Mouse (Mus musculus) frontal cortex, adult 2 months (tissue): ENCODE data around the gene Nt5c. TPM values are rescaled to one million over a fixed set of nuclear protein-coding genes. Genes with fewer than 3 reads are reported as not detected.
"Not testable (repeated sequence)": the region's sequence is repeated elsewhere in the genome, so short reads cannot be mapped to it uniquely, and the experiment has no call there.

ENCODE experiments used
- DNase-seq, 2 experiments: peaks; one replicate each; pipeline ENCODE4 v3.0.0; 2022; ENCODE audit warnings: low spot score in 1 of 2; ENCODE audit errors: extremely low spot score in 1 of 2
- polyA plus RNA-seq: library from polyadenylated mRNA; depleted of rRNA; stranded (reverse); fragments of >200 nt; gene quantifications from 2 replicates; pipeline ENCODE4 v1.2.3, GENCODE M21; 2012

Gene Nt5c
- polyA plus RNA-seq, 1 experiment, result 73.9 TPM

GRCm38 (mm10) chr11:115511121-115511520, 19.5 kb upstream of the Nt5c start:
- no peak for DNase-seq

GRCm38 (mm10) chr11:115510507-115510888, 18.8 kb upstream of the Nt5c start:
- no peak for DNase-seq

GRCm38 (mm10) chr11:115509773-115510506, 18.3 kb upstream of the Nt5c start:
- peak in 1 of 2 experiments; percentile 50 for DNase-seq

- DNase-seq, result no peak
Measured at GRCm38 (mm10) chr11:115508061-115508460, 16.4 kb upstream of the Nt5c start.

- no peak for DNase-seq
Measured at GRCm38 (mm10) chr11:115506586-115506985, 14.9 kb upstream of the Nt5c start.

GRCm38 (mm10) chr11:115502636-115503035, 11.0 kb upstream of the Nt5c start:
- no peak for DNase-seq

- DNase-seq, result not testable (repeated sequence)
Measured at GRCm38 (mm10) chr11:115496559-115496958, 4.9 kb upstream of the Nt5c start.

- DNase-seq, result no peak
Measured at GRCm38 (mm10) chr11:115492387-115492786, 725 bp upstream of the Nt5c start.

- DNase-seq, result no peak
Measured at GRCm38 (mm10) chr11:115490441-115491355, 964 bp downstream of the Nt5c start.

- no peak for DNase-seq
Measured at GRCm38 (mm10) chr11:115488551-115489104, 3.0 kb downstream of the Nt5c start.

- no peak for DNase-seq
Measured at GRCm38 (mm10) chr11:115485155-115485554, 6.5 kb downstream of the Nt5c start.

- peak in 1 of 2 experiments; percentile 91 for DNase-seq
Measured at GRCm38 (mm10) chr11:115483726-115484125, 7.9 kb downstream of the Nt5c start.

GRCm38 (mm10) chr11:115483278-115483677, 8.4 kb downstream of the Nt5c start:
- no peak for DNase-seq

- DNase-seq, result peak; percentile 79 to 84
Measured at GRCm38 (mm10) chr11:115481553-115482259, 10.0 kb downstream of the Nt5c start.

- peak in 1 of 2 experiments; percentile 57 for DNase-seq
Measured at GRCm38 (mm10) chr11:115478296-115478938, 13.2 kb downstream of the Nt5c start.

- DNase-seq, result not testable (repeated sequence)
Measured at GRCm38 (mm10) chr11:115477388-115477787, 14.3 kb downstream of the Nt5c start.

GRCm38 (mm10) chr11:115476630-115477029, 15.0 kb downstream of the Nt5c start:
- not testable (repeated sequence) for DNase-seq

- DNase-seq, result no peak
Measured at GRCm38 (mm10) chr11:115475758-115476237, 15.9 kb downstream of the Nt5c start.

- DNase-seq, result peak; percentile 89 to 97
Measured at GRCm38 (mm10) chr11:115475025-115475757, 16.5 kb downstream of the Nt5c start, which contains the start of gene Armc7. Gene Armc7, plus strand, starts transcription at chr11:115475667.
